Mouse (Mus musculus) CH12.LX (cell line): Measurements from ENCODE around the gene Olfr77. TPM values are rescaled to one million over a fixed set of nuclear protein-coding genes. Genes with fewer than 3 reads are reported as not detected.

Experiments used
- DNase-seq: peaks from one replicate; pipeline ENCODE4 v3.0.0-alpha.2; 2013; ENCODE audit errors: extremely low read depth
- H3K27ac ChIP-seq: 2 replicates; pipeline ENCODE4 v1.5.1; 2012; ENCODE audit warnings: low read depth, mild to moderate bottlenecking, control low read depth, moderate library complexity; ENCODE audit not compliant: insufficient read depth
- H3K27me3 ChIP-seq: replicated peaks from 2 replicates; pipeline ENCODE3; 2012; ENCODE audit warnings: inconsistent platforms
- H3K36me3 ChIP-seq, 2 experiments: replicated peaks in 1 of 2; 2 replicates each; pipeline versions ENCODE3 to v1.6.1; 2012; ENCODE audit warnings: inconsistent platforms in 1 of 2, low read length in 1 of 2, mild to moderate bottlenecking in 1 of 2, mixed read lengths in 1 of 2, moderate library complexity in 1 of 2; ENCODE audit not compliant: control insufficient read depth in 1 of 2, insufficient read depth in 1 of 2
- H3K4me1 ChIP-seq, 2 experiments: 2 replicates each; pipeline ENCODE4 v1.6.1; 2012; ENCODE audit warnings: inconsistent platforms in 1 of 2, moderate library complexity in 1 of 2; ENCODE audit not compliant: insufficient read depth in 2 of 2, control insufficient read depth in 1 of 2
- H3K4me2 ChIP-seq: 2 replicates; pipeline ENCODE4 v1.6.1; 2012; ENCODE audit warnings: low read depth, mild to moderate bottlenecking, control low read depth; ENCODE audit not compliant: poor library complexity, insufficient read depth, severe bottlenecking
- H3K4me3 ChIP-seq, 3 experiments: fragments of 150-350 bp in 1 of 3; sonication (generic) in 1 of 3; replicated peaks in 1 of 3; 2 replicates each; pipeline versions ENCODE3 to v1.5.1; 2011 to 2012; ENCODE audit warnings: low read depth in 2 of 3, low read length in 2 of 3, mild to moderate bottlenecking in 2 of 3, moderate library complexity in 2 of 3, control low read depth in 1 of 3, improper control_type of control experiment in 1 of 3, inconsistent platforms in 1 of 3, mixed read lengths in 1 of 3; ENCODE audit not compliant: poor library complexity in 1 of 3
- H3K79me2 ChIP-seq: replicated peaks from 2 replicates; pipeline ENCODE4 v1.6.1; 2012; ENCODE audit warnings: mild to moderate bottlenecking, moderate library complexity; ENCODE audit not compliant: control insufficient read depth, poor library complexity, insufficient read depth, severe bottlenecking; ENCODE audit errors: extremely low read depth
- H3K9ac ChIP-seq: 2 replicates; pipeline ENCODE4 v1.6.1; 2012; ENCODE audit warnings: low read depth, mild to moderate bottlenecking, control low read depth, moderate library complexity; ENCODE audit not compliant: insufficient read depth
- H3K9me3 ChIP-seq: replicated peaks from 2 replicates; pipeline ENCODE3; 2012; ENCODE audit warnings: low read length, inconsistent platforms, mixed read lengths
- CHD1 ChIP-seq: IDR thresholded peaks from 2 replicates; pipeline ENCODE4 v1.6.1; 2012; ENCODE audit warnings: low read depth, low read length, improper control_type of control experiment, inconsistent platforms
- CHD2 ChIP-seq: IDR thresholded peaks from 2 replicates; pipeline ENCODE4 v1.6.1; 2011; ENCODE audit warnings: low read length, improper control_type of control experiment
- E2F4 ChIP-seq: IDR thresholded peaks from 2 replicates; pipeline ENCODE4 v1.6.1; 2011; ENCODE audit warnings: low read depth, low read length, improper control_type of control experiment; ENCODE audit not compliant: insufficient replicate concordance
- ELF1 ChIP-seq: IDR thresholded peaks from 2 replicates; pipeline ENCODE4 v1.6.1; 2014; ENCODE audit warnings: low read depth, mild to moderate bottlenecking, inconsistent platforms, low read length, improper control_type of control experiment
- GABPA ChIP-seq: IDR thresholded peaks from 2 replicates; pipeline ENCODE4 v1.6.1; 2012; ENCODE audit warnings: low read depth, low read length, improper control_type of control experiment, inconsistent platforms; ENCODE audit not compliant: insufficient replicate concordance
- IRF4 ChIP-seq: IDR thresholded peaks from 2 replicates; pipeline ENCODE4 v1.6.1; 2014; ENCODE audit warnings: low read depth, mild to moderate bottlenecking, inconsistent platforms, low read length, improper control_type of control experiment
- JUN ChIP-seq: IDR thresholded peaks from 2 replicates; pipeline ENCODE4 v1.6.1; 2011; ENCODE audit warnings: low read depth, mild to moderate bottlenecking, low read length, improper control_type of control experiment, moderate library complexity; ENCODE audit not compliant: insufficient read depth
- MAFK ChIP-seq: IDR thresholded peaks from 2 replicates; pipeline ENCODE4 v1.6.1; 2011; ENCODE audit warnings: low read length, improper control_type of control experiment; ENCODE audit not compliant: insufficient replicate concordance
- MAZ ChIP-seq: IDR thresholded peaks from 2 replicates; pipeline ENCODE4 v1.6.1; 2012; ENCODE audit warnings: low read depth, mild to moderate bottlenecking, inconsistent platforms, low read length, improper control_type of control experiment, moderate library complexity
- MEF2A ChIP-seq: IDR thresholded peaks from 2 replicates; pipeline ENCODE4 v1.6.1; 2014; ENCODE audit warnings: low read depth, mild to moderate bottlenecking, inconsistent platforms, low read length, improper control_type of control experiment, borderline replicate concordance
- MYC ChIP-seq: IDR thresholded peaks from 2 replicates; pipeline ENCODE4 v1.6.1; 2011; ENCODE audit warnings: low read depth, mild to moderate bottlenecking, improper control_type of control experiment, low read length
- NRF1 ChIP-seq: IDR thresholded peaks from 2 replicates; pipeline ENCODE4 v1.6.1; 2014; ENCODE audit warnings: low read depth, mild to moderate bottlenecking, inconsistent platforms, low read length, improper control_type of control experiment, moderate library complexity
- PAX5 ChIP-seq: IDR thresholded peaks from 2 replicates; pipeline ENCODE4 v1.6.1; 2012; ENCODE audit warnings: low read length, inconsistent platforms, mixed read lengths
- POLR2A ChIP-seq: IDR thresholded peaks from 2 replicates; pipeline ENCODE4 v1.6.1; 2011; ENCODE audit warnings: low read depth, mild to moderate bottlenecking, improper control_type of control experiment, low read length
- POLR2AphosphoS2 ChIP-seq: IDR thresholded peaks from 2 replicates; pipeline ENCODE4 v1.6.1; 2011; ENCODE audit warnings: low read depth, low read length, improper control_type of control experiment
- SMC3 ChIP-seq: IDR thresholded peaks from 2 replicates; pipeline ENCODE4 v1.6.1; 2011; ENCODE audit warnings: low read depth, low read length, improper control_type of control experiment
- TBP ChIP-seq: conservative IDR thresholded peaks from 2 replicates; pipeline ENCODE4 v1.6.1; 2011; ENCODE audit warnings: low read depth, low read length, improper control_type of control experiment
- TCF12 ChIP-seq: IDR thresholded peaks from 2 replicates; pipeline ENCODE4 v1.6.1; 2014; ENCODE audit warnings: low read depth, mild to moderate bottlenecking, inconsistent platforms, low read length, improper control_type of control experiment
- USF2 ChIP-seq: conservative IDR thresholded peaks from 2 replicates; pipeline ENCODE4 v1.6.1; 2011; ENCODE audit warnings: low read depth, low read length, improper control_type of control experiment
- ZNF384 ChIP-seq: IDR thresholded peaks from 2 replicates; pipeline ENCODE4 v1.6.1; 2012; ENCODE audit warnings: low read depth, low read length, improper control_type of control experiment, inconsistent platforms
- dilution Hi-C: fragments of 300-500 bp; cut with MboI; formaldehyde crosslinking; loops from 2 replicates; pipeline ENCODE4 v1.14.3; 2020; ENCODE audit warnings: low sequenced_read_pairs; ENCODE audit not compliant: extremely low pct_unique_long_range_greater_than_20kb, extremely low pct_ligation_motif_present
- in situ Hi-C: fragments of 300-500 bp; cut with MboI; formaldehyde crosslinking; loops from 3 replicates; pipeline ENCODE4 v1.14.3; 2019; ENCODE audit warnings: low sequenced_read_pairs, low pct_ligation_motif_present, low pct_unique_long_range_greater_than_20kb, mixed read lengths
- polyA plus RNA-seq: library from polyadenylated mRNA; unstranded; fragments of >175 nt; gene quantifications from 2 replicates; pipeline ENCODE4 v1.2.1, GENCODE M21; 2012; ENCODE audit warnings: low read depth; ENCODE audit not compliant: insufficient read length
- total RNA-seq, 2 experiments: library from RNA; depleted of rRNA; stranded (reverse); fragments of 300-350 nt in 1 of 2; fragments of >200 nt in 1 of 2; gene quantifications; 2 replicates each; pipeline ENCODE4 v1.2.3; 2012 to 2014

Gene Olfr77
- total and polyA plus RNA-seq, 3 experiments: 0.03 to 0.34 TPM; not detected in 1

DNA sequence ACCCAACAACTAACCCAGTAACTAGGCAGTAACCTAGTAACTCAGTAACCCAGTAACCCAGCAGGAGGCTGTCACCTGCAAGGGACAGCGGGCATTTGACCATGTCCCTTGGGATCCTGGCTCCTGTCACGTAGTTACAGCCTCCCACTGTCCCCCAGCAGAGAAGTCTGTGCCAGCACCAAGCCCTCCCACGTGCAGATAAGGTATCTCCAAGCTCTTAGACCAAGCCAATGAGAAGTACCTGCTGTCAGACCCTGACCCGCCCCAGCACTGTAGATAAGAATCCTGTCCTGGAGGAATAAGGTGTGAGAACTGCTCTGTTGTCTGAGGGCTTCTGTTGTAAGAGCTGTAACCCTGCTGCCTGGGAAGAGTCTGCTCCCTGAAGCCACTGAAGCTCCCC lies 5.5 kb upstream of the Olfr77 start:
- H3K9ac ChIP-seq: no peak overlapping the region
- no peak for DNase-seq
- dilution Hi-C loops: no loop called here
- in situ Hi-C loops: no loop called here
- H3K4me1 ChIP-seq: no peaks in the 10 kb centered on the region
- TF ChIP-seq MAZ (no peak), GABPA (no peak), E2F4 (no peak), NRF1 (no peak), MEF2A (no peak), CHD2 (no peak), ZNF384 (no peak), TBP (no peak), ELF1 (no peak), SMC3 (no peak), USF2 (no peak), MAFK (no peak), CHD1 (no peak), JUN (no peak), MYC (no peak), PAX5 (no peak), POLR2A (no peak), TCF12 (no peak), IRF4 (no peak), POLR2AphosphoS2 (no peak)
- H3K4me2 ChIP-seq: no peak overlapping the region
- H3K9me3 ChIP-seq: no peaks in the 10 kb centered on the region
- no peak overlapping the region for H3K4me3 ChIP-seq
- no peaks in the 10 kb centered on the region for H3K79me2 ChIP-seq
- H3K27me3 ChIP-seq: no peaks in the 10 kb centered on the region
- H3K36me3 ChIP-seq: no peaks in the 10 kb centered on the region
- H3K27ac ChIP-seq: no peak overlapping the region

Other genes starting within 250 kb of the Olfr77 start
- not detected in 2 replicates for gene Olfr857, start 207.4 kb upstream of the Olfr77 start, total RNA-seq (2012; rRNA removed)
- not detected in 2 replicates for gene Olfr857, start 207.4 kb upstream of the Olfr77 start, total RNA-seq (2014; rRNA removed)
- gene Olfr857, start 207.4 kb upstream of the Olfr77 start, polyA plus RNA-seq: not detected in 2 replicates
- gene Olfr58, start 136.6 kb upstream of the Olfr77 start, total RNA-seq (2012; rRNA removed): not detected in 2 replicates
- not detected in 2 replicates for gene Olfr58, start 136.6 kb upstream of the Olfr77 start, total RNA-seq (2014; rRNA removed)
- gene Olfr58, start 136.6 kb upstream of the Olfr77 start, polyA plus RNA-seq: not detected in 2 replicates
- gene Olfr859, start 112.0 kb upstream of the Olfr77 start, total RNA-seq (2012; rRNA removed): not detected in 2 replicates
- not detected in 2 replicates for gene Olfr859, start 112.0 kb upstream of the Olfr77 start, total RNA-seq (2014; rRNA removed)
- not detected in 2 replicates for gene Olfr859, start 112.0 kb upstream of the Olfr77 start, polyA plus RNA-seq
- not detected in 2 replicates for gene Olfr860, start 67.1 kb upstream of the Olfr77 start, total RNA-seq (2012; rRNA removed)
- not detected in 2 replicates for gene Olfr860, start 67.1 kb upstream of the Olfr77 start, total RNA-seq (2014; rRNA removed)
- gene Olfr860, start 67.1 kb upstream of the Olfr77 start, polyA plus RNA-seq: not detected in 2 replicates
- gene Olfr862, start 28.9 kb upstream of the Olfr77 start, total RNA-seq (2012; rRNA removed): not detected in 2 replicates
- not detected in 2 replicates for gene Olfr862, start 28.9 kb upstream of the Olfr77 start, total RNA-seq (2014; rRNA removed)
- not detected in 2 replicates for gene Olfr862, start 28.9 kb upstream of the Olfr77 start, polyA plus RNA-seq
- not detected in 2 replicates for gene Olfr866, start 111.2 kb downstream of the Olfr77 start, total RNA-seq (2012; rRNA removed)
- not detected in 2 replicates for gene Olfr866, start 111.2 kb downstream of the Olfr77 start, total RNA-seq (2014; rRNA removed)
- gene Olfr866, start 111.2 kb downstream of the Olfr77 start, polyA plus RNA-seq: not detected in 2 replicates
- not detected in 2 replicates for gene Olfr867, start 140.7 kb downstream of the Olfr77 start, total RNA-seq (2012; rRNA removed)
- gene Olfr867, start 140.7 kb downstream of the Olfr77 start, total RNA-seq (2014; rRNA removed): not detected in 2 replicates
- gene Olfr867, start 140.7 kb downstream of the Olfr77 start, polyA plus RNA-seq: not detected in 2 replicates
- gene Olfr868, start 181.8 kb downstream of the Olfr77 start, total RNA-seq (2012; rRNA removed): not detected in 2 replicates
- gene Olfr868, start 181.8 kb downstream of the Olfr77 start, total RNA-seq (2014; rRNA removed): not detected in 2 replicates
- not detected in 2 replicates for gene Olfr868, start 181.8 kb downstream of the Olfr77 start, polyA plus RNA-seq
- gene Olfr869, start 212.1 kb downstream of the Olfr77 start, total RNA-seq (2012; rRNA removed): not detected in 2 replicates
- gene Olfr869, start 212.1 kb downstream of the Olfr77 start, total RNA-seq (2014; rRNA removed): not detected in 2 replicates
- gene Olfr869, start 212.1 kb downstream of the Olfr77 start, polyA plus RNA-seq: not detected in 2 replicates